Mouse (Mus musculus) cerebellum, postnatal 10 days (tissue): Measurements from ENCODE around the gene Hoxd13.

ENCODE experiments used
- DNase-seq, 2 experiments: peaks; one replicate each; pipeline ENCODE4 v3.0.0; 2021; ENCODE audit warnings: mixed read lengths in 2 of 2

The Hoxd13 gene

GRCm38 (mm10) chr2:74667842-74668357, at the start of gene Hoxd13:
Gene Hoxd13, plus strand, starts transcription at chr2:74668310.
- no peak for DNase-seq

GRCm38 (mm10) chr2:74619676-74620246, 48.3 kb upstream of the Hoxd13 start:
- DNase-seq, result no peak

GRCm38 (mm10) chr2:74620368-74620767, 47.7 kb upstream of the Hoxd13 start:
- DNase-seq, result no peak

GRCm38 (mm10) chr2:74635412-74635811, 32.7 kb upstream of the Hoxd13 start:
- DNase-seq, result no peak

- no peak for DNase-seq
These were observed 25.7 kb upstream of the Hoxd13 start for GRCm38 (mm10) chr2:74642431-74642830.

GRCm38 (mm10) chr2:74645631-74646030, 22.5 kb upstream of the Hoxd13 start:
- no peak for DNase-seq

GRCm38 (mm10) chr2:74647082-74647864, 20.8 kb upstream of the Hoxd13 start:
- peak in 1 of 2 experiments; percentile 10 for DNase-seq

- DNase-seq, result peak in 1 of 2 experiments; percentile 15
These were observed 15.1 kb upstream of the Hoxd13 start for GRCm38 (mm10) chr2:74652996-74653340.

GRCm38 (mm10) chr2:74653781-74654535, 14.2 kb upstream of the Hoxd13 start:
- peak in 1 of 2 experiments; percentile 42 for DNase-seq

GRCm38 (mm10) chr2:74654743-74655419, 13.2 kb upstream of the Hoxd13 start:
- DNase-seq, result peak; percentile 9 to 24

- peak; percentile 63 to 65 for DNase-seq
These were observed 12.7 kb upstream of the Hoxd13 start for GRCm38 (mm10) chr2:74655420-74655781.

- peak; percentile 34 to 48 for DNase-seq
These were observed 12.1 kb upstream of the Hoxd13 start for GRCm38 (mm10) chr2:74655821-74656631.

GRCm38 (mm10) chr2:74656632-74657021, 11.5 kb upstream of the Hoxd13 start:
- DNase-seq, result peak; percentile 32 to 48

GRCm38 (mm10) chr2:74657251-74658023, 10.7 kb upstream of the Hoxd13 start:
- peak; percentile 41 to 59 for DNase-seq

GRCm38 (mm10) chr2:74658024-74658666, 10.0 kb upstream of the Hoxd13 start:
- peak; percentile 16 to 48 for DNase-seq

GRCm38 (mm10) chr2:74658667-74659371, 9.3 kb upstream of the Hoxd13 start:
- DNase-seq, result peak; percentile 27 to 56

- peak; percentile 22 to 52 for DNase-seq
These were observed 8.6 kb upstream of the Hoxd13 start, which contains the start of gene Evx2 for GRCm38 (mm10) chr2:74659507-74660005. Gene Evx2, minus strand, starts transcription at chr2:74659557.

GRCm38 (mm10) chr2:74660421-74661375, 7.4 kb upstream of the Hoxd13 start:
- peak; percentile 15 to 29 for DNase-seq
